Mouse (Mus musculus) gastrocnemius, postnatal 4 days (tissue): ENCODE measurements around the gene Dlk1. TPM values are rescaled to one million over a fixed set of nuclear protein-coding genes. Genes with fewer than 3 reads are reported as not detected.

ENCODE experiments used
- total RNA-seq, 2 experiments: library from RNA; stranded (reverse); gene quantifications; 2 replicates each; pipeline ENCODE4 v1.2.3; 2021

The Dlk1 gene
- total RNA-seq, 2 experiments from 2014 or later: 4,057 to 4,187 TPM

Other genes with a start within 250 kb of the Dlk1 start
- 10 to 100 TPM; 79.6 to 83.7 TPM for gene Rtl1, start 147.5 kb downstream of the Dlk1 start, total RNA-seq